Mouse (Mus musculus) erythroblast, adult 5-6 weeks (primary cell): ENCODE results near the gene Hnrnpu. TPM values are rescaled to one million over a fixed set of nuclear protein-coding genes. Genes with fewer than 3 reads are reported as not detected.
"Not testable (repeated sequence)": the region's sequence is repeated elsewhere in the genome, so short reads cannot be mapped to it uniquely, and the experiment has no call there.

Source experiments
- ATAC-seq: replicated peaks from 2 replicates; pipeline ENCODE4 v1.8.0; 2016; ENCODE audit warnings: moderate number of reproducible peaks, mild to moderate bottlenecking, moderate TSS enrichment, inconsistent platforms; ENCODE audit not compliant: poor library complexity, low FRiP score, severe bottlenecking
- total RNA-seq, 2 experiments: library from RNA; stranded (forward) in 1 of 2; stranded (reverse) in 1 of 2; fragments of 150-400 nt in 1 of 2; fragments of 200-764, 138-1000 nt in 1 of 2; gene quantifications; 2 replicates each; pipeline versions ENCODE4 v1.2.3 to v1.2.4; 2015 to 2017; ENCODE audit warnings: low replicate concordance in 2 of 2

Gene Hnrnpu
- total RNA-seq (2015; ENCODE audit: low replicate concordance) (125 and 168 TPM in 2 replicates), total RNA-seq (2017; ENCODE audit: low replicate concordance) (167 and 210 TPM in 2 replicates)

GRCm38 (mm10) chr1:178337551-178338317 is at the start of gene Hnrnpu:
Gene Hnrnpu, minus strand, starts transcription at chr1:178337797.
- ATAC-seq: peak; percentile 81

- ATAC-seq: no peak
Observed at GRCm38 (mm10) chr1:178382165-178382564, 44.6 kb upstream of the Hnrnpu start.

- no peak for ATAC-seq
Observed at GRCm38 (mm10) chr1:178379224-178379623, 41.6 kb upstream of the Hnrnpu start.

- ATAC-seq: no peak
Observed at GRCm38 (mm10) chr1:178378115-178378514, 40.5 kb upstream of the Hnrnpu start.

GRCm38 (mm10) chr1:178376907-178377306 is 39.3 kb upstream of the Hnrnpu start:
- ATAC-seq: no peak

GRCm38 (mm10) chr1:178376061-178376460 is 38.5 kb upstream of the Hnrnpu start:
- ATAC-seq: peak; percentile 56

- ATAC-seq: no peak
Observed at GRCm38 (mm10) chr1:178375381-178375780, 37.8 kb upstream of the Hnrnpu start.

GRCm38 (mm10) chr1:178372681-178373080 is 35.1 kb upstream of the Hnrnpu start:
- no peak for ATAC-seq

GRCm38 (mm10) chr1:178369272-178369651 is 31.7 kb upstream of the Hnrnpu start:
- ATAC-seq: peak; percentile 63

GRCm38 (mm10) chr1:178368548-178369271 is 31.1 kb upstream of the Hnrnpu start:
- ATAC-seq: peak; percentile 95

- ATAC-seq: no peak
Observed at GRCm38 (mm10) chr1:178368121-178368520, 30.5 kb upstream of the Hnrnpu start.

- no peak for ATAC-seq
Observed at GRCm38 (mm10) chr1:178365171-178365570, 27.6 kb upstream of the Hnrnpu start.

- ATAC-seq: no peak
Observed at GRCm38 (mm10) chr1:178360702-178361101, 23.1 kb upstream of the Hnrnpu start.

GRCm38 (mm10) chr1:178360264-178360663 is 22.7 kb upstream of the Hnrnpu start:
- no peak for ATAC-seq

GRCm38 (mm10) chr1:178357776-178358710 is 20.4 kb upstream of the Hnrnpu start:
- ATAC-seq: no peak

- no peak for ATAC-seq
Observed at GRCm38 (mm10) chr1:178354576-178354975, 17.0 kb upstream of the Hnrnpu start.

- ATAC-seq: no peak
Observed at GRCm38 (mm10) chr1:178351643-178352042, 14.0 kb upstream of the Hnrnpu start.

- ATAC-seq: no peak
Observed at GRCm38 (mm10) chr1:178350792-178351191, 13.2 kb upstream of the Hnrnpu start.

GRCm38 (mm10) chr1:178344071-178344805 is 6.6 kb upstream of the Hnrnpu start:
- ATAC-seq: not testable (repeated sequence)
